Mouse (Mus musculus): Measurements from ENCODE around the gene Wwc1.

The Wwc1 gene

DNA sequence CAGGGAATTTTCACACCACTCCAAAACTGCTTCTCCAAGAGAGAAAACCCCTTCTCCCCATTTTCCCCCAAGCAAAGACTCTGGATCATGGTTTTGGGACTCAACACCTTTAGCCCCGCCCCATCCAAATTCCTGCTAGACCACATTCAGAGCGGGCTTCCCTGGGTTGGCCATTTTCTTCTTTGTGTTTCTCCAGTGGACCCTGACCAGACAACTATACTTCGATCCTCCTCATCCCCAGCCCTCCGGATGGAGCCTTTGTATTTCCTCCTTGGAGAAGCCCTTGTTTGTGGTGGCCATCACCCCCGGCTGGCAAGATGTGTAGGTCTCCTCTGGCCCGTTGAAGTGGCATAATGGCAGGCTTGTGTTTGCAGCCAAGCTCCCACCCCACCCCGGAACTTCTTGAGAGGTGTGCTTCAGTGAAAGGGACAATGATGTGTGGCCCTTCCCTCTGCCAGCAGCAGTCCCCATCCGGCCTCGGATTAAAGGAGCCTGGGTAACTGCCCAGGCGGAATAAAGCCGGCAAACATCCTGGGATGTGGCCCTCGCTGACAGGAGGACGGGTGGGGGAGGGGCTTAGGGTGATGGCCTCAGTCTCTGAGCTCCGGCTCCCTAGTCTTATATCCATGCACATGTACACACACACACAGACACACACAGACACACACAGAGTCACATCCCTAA, 46.8 kb downstream of the Wwc1 start:
- no peak for DNase-seq (ENCODE audit: low read depth)

DNA sequence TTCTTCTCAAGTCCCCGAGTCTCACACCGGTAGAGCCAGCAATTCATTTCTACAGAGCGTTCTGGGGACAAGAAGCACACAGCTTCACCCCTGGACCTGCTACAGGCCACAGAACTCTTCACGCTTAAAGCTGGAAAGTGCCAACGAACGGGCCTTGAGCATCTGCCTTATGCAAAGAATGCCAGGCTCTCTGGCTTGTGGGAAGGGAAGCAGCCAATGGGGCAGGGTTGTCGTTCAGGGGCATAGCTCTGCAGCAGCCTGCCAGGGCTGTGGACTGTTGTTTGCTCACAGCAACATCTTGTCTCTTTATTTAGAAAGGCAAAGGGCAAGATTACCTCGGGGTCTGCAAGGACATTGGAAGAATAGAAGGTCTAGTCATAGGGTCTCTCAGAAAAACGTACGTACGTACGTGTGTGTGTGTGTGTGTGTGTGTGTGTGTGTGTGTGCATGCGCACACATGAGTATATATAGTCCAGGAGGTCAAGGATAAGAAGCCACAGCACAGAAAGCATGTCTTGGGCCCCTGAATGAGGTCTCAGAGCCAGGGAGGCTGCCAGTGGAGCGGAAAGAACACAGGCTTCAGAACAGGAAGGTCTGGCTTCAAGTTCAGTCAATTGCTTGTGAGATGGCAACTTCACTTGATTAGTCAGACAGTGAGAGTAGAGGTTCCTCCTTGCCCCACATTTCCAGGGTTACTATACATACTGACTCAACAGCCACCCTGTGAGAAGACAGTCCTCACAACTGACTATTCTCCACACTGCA, 48.0 kb downstream of the Wwc1 start:
- no peak for DNase-seq (ENCODE audit: low read depth)

DNA sequence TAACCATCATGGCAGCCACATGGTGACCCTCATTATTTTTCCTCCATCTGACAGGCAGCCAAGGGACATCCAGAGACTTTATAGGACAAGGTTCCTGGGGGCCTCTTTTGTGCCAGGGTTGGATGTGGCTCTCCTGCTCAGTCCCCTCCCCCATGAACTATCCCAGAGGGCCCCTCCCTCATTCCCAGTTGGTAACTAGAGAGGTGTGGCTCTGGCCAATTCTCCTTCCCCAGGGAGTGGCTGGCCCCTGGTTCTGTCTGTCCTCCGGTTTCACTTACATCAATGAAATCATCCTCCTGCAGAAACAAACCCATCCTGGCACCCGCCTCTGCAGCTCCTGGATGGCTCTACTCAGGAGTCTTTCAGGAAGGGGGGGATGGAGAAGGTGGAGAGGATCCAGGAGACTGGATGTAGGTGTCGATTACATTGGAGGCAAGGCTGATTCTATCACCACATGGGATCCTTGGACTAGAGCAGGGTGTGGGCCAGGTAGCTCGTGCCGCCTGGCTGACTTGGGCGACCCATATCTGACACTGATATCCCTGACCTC, 49.7 kb downstream of the Wwc1 start:
- DNase-seq (ENCODE audit: low read depth), result no peak

DNA sequence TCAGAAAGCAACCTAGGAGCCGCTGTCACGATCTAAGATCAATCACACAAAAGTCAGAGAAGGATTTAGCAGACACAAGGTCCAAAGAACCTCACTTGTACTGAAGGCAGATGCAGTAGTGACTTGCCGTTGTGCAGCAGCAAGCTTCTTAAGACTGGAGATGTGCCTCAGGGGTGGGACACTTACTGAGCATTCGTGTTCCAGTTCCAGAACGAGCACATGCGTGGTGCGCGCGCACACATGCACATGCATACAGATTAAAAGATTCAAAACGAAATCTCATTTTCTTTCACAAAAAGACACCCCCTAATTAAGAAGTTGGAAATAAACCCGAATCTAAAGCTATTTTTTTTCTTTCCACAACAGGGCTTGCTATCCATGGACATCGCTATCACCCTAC, 51.9 kb downstream of the Wwc1 start:
- no peak for DNase-seq (ENCODE audit: low read depth)

DNA sequence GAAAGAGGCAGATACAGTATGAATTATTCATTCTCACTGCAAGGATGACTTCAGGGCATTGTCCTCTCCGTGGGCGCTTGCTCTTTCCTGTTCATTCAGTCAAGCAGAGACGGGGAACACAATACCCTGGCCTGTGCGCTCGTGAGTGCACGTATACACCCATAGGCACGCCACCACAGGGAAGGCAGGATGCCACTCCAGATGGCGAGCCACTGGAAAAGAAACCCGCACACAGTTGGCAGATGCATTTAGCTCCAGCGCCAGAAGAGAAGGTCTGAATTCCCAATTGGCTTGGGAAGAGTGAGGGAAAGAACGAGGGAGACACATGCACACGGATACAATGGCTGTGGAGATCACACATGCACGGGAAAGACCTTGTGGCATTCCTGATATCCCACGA, 53.0 kb downstream of the Wwc1 start:
- DNase-seq (ENCODE audit: low read depth), result no peak

DNA sequence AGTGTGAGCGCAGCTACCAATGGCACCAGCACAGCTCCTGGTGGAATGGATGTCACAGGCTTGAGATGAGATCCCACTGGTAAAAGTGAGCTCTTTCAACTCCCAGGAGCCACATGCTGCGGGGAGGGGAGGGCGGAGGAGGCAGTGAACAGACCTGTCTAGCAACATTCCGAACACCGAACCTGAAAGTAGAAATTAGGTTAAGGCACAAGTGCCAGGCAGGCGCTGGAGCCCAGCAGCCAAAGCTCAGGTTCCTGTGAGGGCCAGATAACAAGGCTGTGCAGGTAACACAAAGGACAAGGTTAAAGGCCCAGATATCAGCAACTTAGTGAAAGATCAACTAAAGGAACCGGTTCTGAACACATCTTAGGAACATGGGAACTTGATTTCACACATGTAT, 54.7 kb downstream of the Wwc1 start:
- no peak for DNase-seq (ENCODE audit: low read depth)

DNA sequence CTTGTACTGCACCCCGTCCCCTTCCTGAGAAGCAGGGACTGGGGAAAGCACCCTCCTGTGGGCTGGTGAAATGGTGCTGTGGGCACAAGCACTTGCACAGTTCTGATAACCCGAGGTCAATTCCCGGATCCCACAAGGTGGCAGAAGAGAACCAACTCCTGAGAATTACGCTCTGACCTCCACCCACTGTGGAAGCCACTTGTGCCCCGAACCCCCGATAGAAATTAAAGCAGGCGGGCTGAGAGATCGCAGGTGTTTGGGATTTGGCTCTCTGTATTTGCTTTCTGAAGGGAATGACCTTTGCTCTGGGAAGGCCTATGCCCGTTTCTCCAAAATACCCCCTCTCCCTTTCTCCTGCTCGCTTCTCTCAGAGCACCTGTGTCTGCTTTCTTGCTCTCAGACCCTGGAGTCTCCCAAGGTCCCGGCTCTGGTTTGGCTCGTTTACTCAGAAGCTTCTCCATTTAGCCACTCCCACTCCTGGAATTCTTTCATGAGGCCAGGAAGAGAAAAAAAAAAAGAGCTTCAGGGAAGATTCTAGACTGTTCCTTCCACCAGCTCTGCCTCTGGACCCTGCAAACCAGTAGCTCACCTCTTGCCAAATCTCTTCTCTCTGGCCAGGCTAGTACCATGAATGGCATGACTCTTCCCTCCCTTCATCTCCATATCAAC, 58.0 kb downstream of the Wwc1 start:
- DNase-seq (ENCODE audit: low read depth), result no peak

DNA sequence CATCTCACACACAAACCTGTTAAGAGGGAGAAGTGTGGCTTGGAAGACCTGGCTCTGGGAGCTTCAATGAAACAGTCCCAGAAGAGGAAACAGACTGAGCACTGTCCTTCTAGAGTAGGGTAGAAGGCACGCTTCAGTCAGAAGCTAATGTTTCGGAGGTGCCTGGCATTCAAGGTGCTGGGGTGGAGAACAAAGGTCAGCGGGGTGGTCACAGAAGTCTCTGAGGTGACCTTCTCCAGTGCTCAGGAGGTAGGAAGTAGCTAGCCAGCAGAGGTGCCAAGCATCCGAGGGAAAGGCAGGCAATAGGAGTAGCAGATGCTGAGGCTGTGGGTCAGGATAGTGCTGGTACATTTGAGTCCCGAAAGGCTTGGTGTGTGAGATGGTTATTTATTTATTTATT, 59.6 kb downstream of the Wwc1 start:
- no peak for DNase-seq (ENCODE audit: low read depth)

DNA sequence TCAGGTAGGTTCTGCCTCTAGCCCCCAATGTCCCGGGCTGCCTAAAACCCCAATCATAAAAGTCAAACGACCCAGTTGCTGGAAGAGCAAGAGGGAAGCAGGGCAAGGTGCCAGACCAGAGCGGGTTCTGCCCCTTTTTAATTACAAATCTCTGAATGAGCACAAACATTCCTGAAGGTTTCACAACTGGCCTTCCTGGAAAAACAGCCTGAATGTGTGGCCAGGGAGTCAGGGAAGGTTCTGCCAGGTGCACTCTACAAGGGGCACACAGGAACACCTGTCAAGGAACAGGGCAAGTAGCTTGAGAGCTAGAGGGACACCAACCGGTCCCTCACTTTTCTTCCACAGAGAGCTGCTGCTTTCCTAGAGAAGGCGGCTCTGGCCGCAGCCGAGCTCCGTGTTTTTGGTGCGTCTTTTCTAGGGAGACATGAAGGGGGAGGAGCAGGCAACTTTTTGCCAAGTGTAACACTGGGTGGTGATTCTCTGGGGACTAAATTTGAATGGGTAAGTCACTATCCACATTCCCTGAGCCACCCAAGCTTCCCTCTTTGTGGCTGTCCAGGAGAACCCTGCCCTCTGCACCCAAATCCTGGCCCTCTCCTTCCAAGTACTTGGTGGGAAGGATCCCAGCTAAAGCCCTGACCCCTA, 60.3 kb downstream of the Wwc1 start:
- no peak for DNase-seq (ENCODE audit: low read depth)

DNA sequence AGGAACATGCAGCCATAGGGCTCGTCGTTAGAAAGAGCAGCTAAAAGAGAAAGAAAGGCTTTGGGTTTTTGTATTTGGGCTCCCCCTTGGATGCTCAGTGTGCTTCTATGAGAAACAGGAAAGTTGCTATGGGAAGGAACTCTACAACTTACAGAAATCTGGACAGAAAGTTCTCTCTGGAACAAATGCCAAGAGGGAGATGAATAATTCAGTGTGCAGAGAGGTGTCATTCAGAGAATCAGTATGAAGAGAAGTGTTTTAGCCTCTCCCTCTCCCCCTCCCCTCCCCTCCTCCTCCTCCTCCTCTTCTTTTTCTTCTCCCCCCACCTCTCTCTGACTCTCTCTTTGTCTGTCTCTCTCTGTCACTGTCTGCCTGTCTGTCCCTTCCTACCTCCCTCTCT, 60.9 kb downstream of the Wwc1 start:
- no peak for DNase-seq (ENCODE audit: low read depth)

DNA sequence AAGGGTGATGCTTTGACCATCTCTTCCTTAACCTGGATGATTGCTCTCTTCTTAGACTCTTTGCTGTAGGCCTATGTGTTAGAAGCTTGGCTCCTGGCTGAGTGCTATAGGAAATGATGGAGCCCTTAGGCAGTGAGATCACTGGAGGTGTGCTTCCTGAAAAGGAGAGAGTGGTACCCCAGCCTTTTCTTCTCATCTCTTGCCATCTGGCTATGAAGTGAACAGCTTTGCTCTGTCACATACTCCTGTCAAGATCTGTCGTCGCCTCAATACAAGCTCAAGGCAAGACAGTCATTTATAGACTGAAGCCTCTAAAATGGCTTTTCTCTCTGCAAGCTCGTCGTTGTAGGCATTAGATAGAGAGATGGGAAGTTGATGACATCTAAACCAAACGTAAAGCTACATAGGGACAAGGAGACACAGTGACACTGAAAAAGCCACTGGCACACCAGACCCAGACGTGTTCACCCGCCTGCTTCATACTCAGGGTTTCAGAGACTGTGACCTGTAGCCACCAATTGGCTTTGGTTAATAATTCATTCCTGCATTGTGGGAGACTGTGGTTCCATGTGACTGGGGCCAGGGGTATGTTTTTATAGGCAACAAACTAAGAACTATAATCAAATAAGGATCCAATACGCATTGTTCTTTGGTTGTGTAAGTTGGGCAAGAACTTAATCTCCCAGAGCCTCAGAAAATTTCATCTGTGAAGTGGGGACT, 63.7 kb downstream of the Wwc1 start:
- no peak for DNase-seq (ENCODE audit: low read depth)

DNA sequence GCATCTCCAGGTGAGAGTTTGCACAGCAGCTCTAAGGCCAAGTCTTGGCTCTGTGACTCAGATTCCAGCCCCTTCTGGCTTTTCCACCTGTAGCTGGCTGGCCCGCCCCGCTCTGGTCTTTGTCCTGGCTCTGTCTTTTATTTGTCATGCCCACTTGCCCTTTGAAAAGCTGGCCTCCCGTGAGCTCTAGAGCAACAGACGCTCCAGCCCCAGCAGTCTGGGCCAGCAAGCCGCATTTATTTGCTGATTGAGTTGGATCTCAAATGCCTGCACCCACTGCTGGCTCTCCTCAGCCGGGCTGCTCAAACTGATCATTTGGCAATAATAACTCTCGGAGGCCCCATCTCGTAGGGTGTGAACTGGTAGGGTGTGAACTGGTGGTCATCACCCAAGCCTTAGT, 64.8 kb downstream of the Wwc1 start:
- DNase-seq (ENCODE audit: low read depth), result no peak

DNA sequence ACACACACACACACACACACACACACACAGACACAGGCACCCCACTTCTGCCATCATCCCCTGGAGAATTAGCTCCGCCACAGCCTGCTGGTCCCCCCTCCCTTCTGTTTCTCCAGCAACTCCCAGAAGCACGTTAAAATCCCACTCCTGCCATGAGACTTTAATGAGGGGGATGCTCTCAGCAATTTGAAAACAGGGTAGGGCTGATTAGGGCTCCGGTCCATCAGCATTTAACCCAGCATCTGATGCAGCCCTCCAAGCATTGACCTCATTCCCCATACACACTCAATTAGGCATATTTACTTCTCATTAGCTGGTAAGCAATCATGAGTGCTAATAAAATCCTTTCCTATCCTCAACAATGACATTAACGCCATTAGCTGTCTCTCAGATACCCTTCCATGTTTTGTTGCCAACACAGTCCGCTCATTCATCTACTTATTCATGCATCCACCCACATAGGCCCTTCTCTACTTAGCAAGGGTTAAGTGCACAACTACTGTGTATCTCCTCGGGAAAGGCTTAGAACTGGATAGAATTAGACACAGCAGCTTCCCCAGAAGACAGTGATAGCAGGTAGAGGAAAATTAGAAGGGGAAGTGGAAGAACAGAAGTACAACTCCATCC, 66.8 kb downstream of the Wwc1 start:
- DNase-seq (ENCODE audit: low read depth), result no peak

DNA sequence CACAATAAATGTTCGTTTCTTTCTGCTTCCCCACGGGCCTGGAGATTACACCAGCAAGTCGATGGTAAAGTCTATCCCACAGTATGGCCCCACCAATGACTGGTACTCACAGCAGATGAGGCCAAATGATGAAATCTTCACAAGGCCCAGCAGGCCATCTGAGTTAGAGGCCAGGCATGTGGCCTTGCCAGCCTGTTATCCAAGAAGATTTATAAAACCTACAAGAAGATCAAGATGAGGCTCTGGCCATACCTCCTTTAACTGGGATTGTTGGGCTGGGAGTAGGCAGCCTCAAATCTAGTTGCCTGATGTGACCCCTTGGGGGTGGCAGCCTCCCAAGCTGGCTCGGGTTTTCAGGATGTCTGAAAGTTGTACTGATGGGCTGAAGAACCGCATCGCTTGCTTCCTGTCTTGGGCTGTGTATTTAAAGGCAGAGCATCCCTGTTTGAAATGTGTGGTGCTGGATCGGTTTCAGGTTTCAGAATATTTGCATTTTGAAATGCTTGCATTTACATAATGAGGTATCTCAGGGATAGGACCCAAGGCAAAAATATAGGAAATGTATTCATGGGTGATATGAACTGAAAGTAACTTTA, 75.3 kb downstream of the Wwc1 start:
- DNase-seq (ENCODE audit: low read depth), result no peak

DNA sequence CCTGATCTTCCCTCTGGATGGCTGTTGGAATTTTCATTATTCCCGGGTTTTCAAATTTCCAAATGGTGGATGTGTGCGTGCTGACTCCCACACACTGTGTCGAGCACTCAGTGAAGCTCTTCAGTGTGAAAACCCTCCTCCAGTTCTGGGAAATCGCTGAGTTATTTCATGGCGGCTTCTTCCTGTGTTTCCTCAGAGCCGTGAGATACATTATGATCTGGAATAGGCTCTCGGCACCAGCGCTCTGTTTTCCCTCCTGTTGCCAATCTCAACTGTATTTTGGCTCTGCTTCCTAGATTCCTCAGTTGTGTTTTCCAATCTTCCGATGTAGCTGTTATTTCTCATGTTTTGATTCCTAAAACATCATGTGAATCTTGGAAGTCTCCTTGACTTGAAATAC, 77.2 kb downstream of the Wwc1 start:
- no peak for DNase-seq (ENCODE audit: low read depth)

DNA sequence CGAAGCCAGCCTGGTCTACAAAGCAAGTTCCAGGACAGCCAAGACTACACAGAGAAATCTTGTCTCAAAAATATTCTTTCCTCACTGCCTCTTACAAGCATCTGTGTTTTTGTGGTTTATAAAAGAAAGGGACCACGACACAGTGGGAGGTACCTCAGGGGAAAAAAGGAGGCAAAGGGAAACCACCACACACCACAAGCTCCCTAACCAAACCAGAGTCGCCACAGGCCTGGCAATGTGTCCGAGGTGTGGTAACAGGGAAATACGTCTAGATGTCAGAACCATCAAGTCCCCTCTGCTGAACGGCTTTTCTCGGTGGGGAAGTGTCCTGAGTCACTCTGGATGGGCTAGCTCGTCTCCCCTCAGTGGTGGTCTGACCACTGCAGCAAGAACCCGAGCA, 80.4 kb downstream of the Wwc1 start:
- DNase-seq (ENCODE audit: low read depth), result no peak

DNA sequence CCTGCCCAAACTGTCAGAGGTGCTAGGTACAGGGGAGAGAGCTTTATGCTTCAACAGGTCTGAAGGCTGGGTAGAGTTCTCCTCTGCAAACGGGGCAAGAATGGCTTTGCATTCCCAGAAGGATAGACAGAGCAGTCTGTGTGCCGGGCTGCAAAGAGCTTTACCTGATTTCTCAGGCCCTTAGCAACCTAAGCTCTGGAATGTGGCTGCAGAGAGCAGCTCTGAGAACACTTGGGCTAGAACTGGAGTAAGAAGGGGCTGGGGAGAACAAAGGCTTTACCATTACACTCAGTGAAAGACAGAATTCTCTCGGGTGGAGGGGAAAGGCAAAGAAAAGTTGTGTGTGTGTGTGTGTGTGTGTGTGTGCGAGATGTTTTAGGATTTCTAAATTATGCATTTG, 86.9 kb downstream of the Wwc1 start:
- no peak for DNase-seq (ENCODE audit: low read depth)

DNA sequence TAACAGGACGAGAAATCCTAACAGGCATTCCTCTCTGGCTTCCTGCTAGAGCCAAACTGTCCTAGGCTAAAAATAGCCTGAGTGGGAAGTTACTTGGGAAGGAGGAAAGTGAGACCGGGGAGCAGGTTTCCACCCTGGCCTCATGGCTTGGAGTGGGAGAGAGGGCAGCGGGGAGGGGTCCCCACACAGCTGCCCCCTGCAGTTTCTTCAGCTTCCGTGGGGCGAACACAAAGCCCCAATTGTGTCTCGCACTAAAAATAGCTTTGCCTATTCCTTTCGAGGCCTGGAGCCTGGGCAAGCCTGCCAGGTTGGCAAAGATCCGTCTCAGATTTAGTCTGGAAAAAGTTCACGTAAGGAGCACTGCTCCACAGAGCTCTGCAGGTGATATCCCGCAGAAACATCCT, 87.3 kb downstream of the Wwc1 start:
- DNase-seq (ENCODE audit: low read depth), result no peak

DNA sequence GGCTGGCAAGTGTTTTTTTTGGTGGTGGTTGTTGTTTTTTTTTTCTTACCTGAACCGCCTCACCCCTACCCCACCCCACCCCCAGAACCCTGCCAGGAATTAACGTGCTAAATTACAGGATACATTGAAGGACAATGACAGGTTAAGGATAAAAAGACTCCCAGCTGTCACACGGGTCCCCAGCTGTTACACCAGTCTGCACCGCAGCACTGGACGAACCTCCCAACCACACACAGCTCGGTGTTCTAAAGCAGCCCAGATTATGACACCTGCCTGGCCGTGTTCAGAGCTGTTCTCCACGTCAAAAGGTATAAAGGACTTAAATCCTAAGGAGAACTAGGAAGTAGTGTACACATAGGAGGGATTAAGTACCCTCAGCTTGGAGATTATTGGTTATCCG, 88.0 kb downstream of the Wwc1 start:
- no peak for DNase-seq (ENCODE audit: low read depth)

DNA sequence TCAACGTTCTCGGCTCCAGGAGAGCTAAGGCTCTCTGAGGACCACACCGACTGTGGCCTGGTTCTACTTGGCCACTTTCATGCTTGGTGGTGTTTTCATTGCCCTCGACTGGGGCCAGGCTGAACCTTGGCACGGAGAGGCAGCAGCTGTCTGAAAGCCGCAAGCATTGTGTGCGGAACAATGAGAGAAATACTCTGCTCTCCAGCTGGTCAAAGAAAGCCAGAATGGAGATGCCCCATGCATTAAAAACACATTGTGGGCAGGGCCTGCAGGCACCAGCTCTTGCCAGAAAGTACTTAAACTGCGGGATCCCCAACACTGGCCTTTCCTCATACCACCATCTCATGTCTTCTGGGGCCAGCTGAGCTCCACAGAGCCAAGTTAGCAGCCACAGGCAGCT, 91.5 kb downstream of the Wwc1 start:
- no peak for DNase-seq (ENCODE audit: low read depth)

DNA sequence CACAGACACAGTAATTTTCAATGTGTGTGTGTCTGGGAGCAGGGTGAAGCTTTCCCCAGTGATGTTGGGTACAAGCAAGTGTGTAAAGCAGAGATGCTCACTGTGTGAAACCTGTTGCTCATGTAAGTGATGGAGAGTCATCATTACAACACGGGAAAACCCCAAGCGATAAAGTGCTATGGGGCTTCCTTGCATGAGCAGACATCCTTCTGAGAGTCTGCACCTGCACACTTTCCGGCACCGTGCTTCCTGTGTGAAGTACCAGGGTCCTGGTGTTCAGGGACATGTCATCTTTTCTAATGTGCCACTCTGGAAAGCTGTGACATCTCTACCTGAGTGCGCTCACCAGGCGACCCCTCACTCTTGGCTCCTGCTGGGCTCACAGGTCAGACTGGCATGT, 97.5 kb downstream of the Wwc1 start:
- DNase-seq (ENCODE audit: low read depth), result no peak
